Mouse (Mus musculus) fat pad, adult 2 months (tissue): ENCODE measurements around the gene Ttc23.

Experiments
- DNase-seq: peaks from one replicate; pipeline ENCODE4 v3.0.0-alpha.2; 2011; ENCODE audit warnings: low read depth, low spot score; ENCODE audit errors: extremely low read depth

Gene Ttc23

GRCm38 (mm10) chr7:67647277-67647676 lies at the start of gene Ttc23:
Gene Ttc23, plus strand, starts transcription at chr7:67647410.
- DNase-seq = peak; percentile 42

- DNase-seq = peak; percentile 91
Measured at GRCm38 (mm10) chr7:67598050-67598449, 49.2 kb upstream of the Ttc23 start.

DNA sequence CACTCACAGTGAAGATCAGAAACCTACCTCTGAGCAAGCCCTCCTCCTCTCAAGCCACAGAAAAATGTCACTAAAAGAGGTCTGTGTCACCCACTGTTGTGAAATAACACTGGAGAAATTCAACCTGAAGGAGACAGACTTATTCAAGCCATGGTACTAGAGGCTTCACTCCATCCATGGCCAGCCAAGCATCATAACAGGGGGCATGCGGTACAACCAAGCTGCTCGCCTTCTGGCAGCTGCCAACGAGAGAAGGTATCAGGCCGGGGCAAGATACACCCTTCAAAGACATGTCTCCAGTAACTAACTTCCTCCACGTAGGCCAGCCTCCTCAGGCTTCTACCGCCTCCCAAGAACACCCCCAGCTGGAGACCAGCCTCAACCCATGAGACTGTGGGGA lies 42.1 kb upstream of the Ttc23 start:
- no peak for DNase-seq

DNA sequence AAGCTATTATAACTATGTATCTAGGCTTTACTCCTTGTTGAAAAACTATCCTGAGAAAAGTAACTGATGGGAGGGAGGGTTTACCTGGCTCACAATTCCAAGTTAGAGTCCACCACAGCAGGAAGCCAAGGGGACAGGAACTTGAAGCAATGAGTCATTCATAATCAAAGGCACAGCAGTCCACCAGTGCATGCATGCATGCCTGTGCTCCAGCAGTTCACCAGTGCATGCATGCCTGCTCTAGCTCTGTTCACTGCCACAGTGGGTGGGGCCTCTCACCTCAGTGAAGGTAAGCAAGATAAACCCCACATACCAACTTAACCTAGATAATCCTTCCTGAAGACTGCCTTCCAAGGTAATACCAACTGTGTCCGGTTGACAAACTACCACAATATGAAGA lies 41.0 kb upstream of the Ttc23 start:
- no peak for DNase-seq

DNA sequence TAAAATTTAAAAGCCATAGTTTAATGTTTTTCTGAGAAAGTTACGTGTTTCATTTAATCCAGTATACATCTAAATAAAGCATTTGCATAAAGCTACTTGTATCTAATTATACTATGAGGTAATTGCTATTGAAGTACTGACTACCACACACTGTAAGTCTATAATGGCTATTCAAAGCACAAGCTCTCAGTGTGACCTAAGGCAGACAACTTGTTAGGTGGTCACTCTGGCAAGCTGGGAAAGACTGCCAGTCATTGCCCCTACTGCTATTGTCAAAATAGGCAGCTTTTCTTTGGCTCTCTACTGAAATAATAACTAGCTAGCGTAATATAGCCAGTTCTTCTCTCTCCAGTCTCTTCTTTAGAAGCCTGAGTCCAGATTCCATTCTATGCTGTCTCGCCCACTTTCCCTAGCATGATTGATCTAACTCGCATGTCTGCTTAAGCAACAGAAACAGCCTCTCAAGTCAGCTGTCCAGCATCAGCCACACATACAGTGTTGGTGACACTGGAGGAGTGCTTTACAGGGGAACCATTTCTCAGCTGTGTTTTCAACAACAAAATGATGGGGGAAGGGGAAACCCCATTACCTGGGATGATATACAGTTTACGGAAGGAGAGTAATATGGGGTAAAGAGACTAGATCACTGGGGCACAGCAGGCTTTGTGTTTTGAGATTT lies 39.4 kb upstream of the Ttc23 start:
- no peak for DNase-seq

DNA sequence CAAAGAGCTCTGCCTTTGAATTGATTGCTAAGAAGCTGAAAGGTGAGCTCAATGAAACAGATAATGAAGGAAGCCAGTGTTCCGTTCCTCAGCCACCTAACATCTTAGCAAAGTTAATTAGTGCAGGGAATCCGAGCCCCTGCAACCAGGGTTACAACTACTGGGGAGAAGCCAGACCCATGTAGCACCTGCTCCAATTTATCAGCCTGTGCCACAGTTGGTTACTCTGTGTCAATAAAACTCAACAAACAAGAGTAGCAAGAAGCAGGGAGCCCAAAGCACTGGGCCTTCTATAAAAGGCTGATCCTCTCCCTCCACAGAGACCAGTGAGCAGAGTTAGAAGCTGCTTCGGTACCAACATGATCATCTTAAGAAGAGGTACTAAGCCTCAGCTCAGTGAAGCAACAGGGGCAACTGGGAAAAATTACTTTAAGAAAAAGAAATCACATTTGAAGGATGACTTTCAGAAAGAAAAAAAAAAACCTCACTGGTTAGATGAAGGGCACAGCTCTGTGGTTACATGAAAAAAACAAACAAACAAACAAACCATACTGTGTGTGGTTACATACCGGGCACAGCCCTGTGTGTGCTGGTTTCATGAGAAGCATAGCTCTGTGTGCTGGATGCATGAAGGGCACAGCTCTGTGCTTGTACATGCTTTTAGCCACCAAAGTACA lies 38.7 kb upstream of the Ttc23 start:
- DNase-seq = no peak

- DNase-seq = no peak
Measured at GRCm38 (mm10) chr7:67613795-67614463, 33.3 kb upstream of the Ttc23 start.

GRCm38 (mm10) chr7:67614464-67614861 lies 32.7 kb upstream of the Ttc23 start:
- no peak for DNase-seq

GRCm38 (mm10) chr7:67616890-67617289 lies 30.3 kb upstream of the Ttc23 start:
- DNase-seq = no peak

DNA sequence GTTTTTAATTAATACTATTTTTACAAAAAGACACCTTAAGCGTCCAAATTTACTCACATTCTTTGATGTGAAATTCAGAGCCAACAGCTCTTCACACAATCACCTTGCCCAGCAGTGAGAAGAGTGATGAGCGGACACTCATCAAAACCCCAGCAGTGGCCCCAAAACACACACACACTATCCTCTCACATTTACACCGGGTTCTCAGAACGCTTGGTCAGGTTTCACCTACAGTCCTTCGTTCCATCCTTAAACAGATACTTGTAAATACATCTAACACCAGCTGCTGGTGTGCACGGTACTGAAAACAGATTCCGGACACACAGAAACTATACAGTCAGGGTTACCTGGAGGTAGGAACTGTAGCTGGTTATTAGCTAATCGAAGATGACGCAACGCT lies 29.6 kb upstream of the Ttc23 start:
- DNase-seq = no peak

GRCm38 (mm10) chr7:67618316-67618715 lies 28.9 kb upstream of the Ttc23 start:
- no peak for DNase-seq

DNA sequence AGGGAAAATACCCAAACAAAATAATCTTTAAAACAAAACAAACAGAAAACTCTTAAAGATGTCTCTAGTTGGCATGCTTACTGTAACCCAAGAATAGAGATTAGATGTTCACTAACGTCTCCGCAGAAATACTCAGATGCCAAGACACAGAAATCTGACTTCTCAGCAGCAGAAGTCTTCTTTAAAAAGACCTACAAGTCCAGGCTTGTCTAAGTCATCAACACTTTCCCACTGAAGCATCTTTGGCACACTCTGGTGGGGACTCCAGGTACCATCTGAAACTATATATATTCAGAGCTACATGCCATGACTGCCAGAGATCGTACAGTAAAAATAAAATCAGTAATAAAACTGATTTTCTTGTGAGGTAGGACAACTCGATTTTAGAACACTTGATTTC lies 27.4 kb upstream of the Ttc23 start:
- DNase-seq = no peak

DNA sequence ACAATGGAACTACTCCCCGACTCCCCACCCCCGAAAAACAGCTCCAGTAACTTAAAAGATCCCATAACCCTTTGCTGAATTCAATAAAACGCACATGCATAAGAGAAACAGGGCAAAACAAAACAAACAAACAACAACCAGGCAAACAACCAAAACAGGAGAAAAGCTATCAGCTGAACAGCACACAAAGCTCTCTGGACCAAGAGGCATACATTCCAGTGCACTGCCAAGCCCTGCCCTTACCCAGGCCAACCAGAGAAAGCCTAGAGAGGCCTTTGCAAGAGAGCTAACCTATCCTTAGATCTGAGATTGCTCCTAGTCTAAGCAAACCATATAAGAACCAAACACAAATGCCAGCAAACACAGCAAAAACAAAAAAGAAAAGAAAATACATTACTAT lies 25.1 kb upstream of the Ttc23 start:
- DNase-seq = no peak

DNA sequence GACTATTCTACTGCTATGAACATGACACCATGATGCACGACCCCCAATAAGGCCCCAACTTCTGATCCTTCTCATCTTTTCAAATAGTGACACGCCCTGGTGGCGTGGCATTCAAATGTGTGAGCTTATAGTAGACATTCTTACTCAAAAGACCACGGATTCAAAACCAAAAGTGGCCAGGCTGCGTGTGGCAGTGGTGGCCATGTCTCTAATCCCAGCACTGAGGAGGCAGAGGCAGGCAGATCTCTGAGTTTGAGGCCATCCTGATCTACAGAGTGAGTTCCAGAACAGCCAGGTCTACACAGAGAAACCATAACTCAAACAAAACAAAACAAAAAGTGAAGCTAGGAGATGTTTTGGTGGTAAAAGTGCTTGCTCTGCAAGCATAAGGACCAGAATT lies 20.5 kb upstream of the Ttc23 start:
- no peak for DNase-seq

- DNase-seq = no peak
Measured at GRCm38 (mm10) chr7:67629681-67630080, 17.5 kb upstream of the Ttc23 start.

- no peak for DNase-seq
Measured at GRCm38 (mm10) chr7:67630817-67631216, 16.4 kb upstream of the Ttc23 start.

GRCm38 (mm10) chr7:67632380-67632779 lies 14.8 kb upstream of the Ttc23 start:
- DNase-seq = no peak

DNA sequence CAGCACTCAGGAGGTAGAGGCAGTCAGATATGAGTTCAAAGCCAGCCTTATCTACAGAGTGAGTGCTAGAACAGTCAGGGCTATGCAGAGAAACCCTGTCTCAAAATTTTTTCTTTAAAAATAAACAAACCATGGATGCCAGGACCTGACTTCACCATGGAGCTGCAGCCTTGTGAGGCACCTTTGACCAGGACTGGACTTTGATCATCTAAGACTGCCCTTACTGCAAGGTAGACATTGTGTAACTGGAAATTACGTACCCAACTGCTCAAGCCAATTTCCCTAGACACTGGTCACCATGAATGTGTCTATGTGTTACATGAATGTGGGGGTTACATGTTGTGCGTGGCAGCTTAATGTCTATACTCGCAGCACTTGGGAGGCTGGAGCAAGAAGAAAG lies 13.0 kb upstream of the Ttc23 start:
- DNase-seq = no peak

GRCm38 (mm10) chr7:67636161-67636560 lies 11.0 kb upstream of the Ttc23 start:
- DNase-seq = no peak

DNA sequence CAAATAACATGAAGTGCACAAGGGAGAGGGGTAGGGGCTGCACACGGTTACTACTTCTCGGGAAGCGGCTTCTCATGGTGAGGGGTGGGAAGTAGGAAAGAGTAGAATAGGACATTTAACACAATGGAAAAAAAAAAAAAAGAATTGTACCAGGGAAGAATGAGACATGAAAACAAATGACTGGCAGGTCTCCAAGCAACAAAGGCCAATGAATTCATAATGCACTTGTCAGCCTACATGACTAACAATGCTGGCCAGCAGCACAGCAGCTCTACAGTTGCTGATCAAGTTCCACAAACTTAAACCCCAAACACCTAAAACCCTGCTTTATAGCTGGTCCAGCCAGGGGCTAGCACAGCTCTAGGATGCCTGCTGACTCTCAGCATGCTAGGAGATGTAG lies 8.2 kb upstream of the Ttc23 start:
- no peak for DNase-seq

DNA sequence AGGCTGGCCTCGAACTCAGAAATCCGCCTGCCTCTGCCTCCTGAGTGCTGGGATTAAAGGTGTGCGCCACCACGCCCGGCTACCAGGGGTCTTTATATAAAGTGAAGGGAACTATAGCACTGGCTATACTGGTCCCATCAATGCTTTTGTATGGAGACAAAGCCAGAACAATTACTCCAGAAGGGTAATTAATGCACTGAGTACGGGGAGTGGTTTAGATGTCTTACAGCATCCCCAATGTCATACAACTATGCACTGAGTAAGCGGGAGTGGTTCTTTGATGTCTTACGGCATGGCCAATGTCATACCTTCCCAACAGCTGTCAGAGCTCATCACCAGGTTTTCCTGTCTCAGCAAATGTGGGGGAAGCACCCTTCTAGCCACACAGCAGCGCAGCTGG lies 4.3 kb upstream of the Ttc23 start:
- DNase-seq = no peak

DNA sequence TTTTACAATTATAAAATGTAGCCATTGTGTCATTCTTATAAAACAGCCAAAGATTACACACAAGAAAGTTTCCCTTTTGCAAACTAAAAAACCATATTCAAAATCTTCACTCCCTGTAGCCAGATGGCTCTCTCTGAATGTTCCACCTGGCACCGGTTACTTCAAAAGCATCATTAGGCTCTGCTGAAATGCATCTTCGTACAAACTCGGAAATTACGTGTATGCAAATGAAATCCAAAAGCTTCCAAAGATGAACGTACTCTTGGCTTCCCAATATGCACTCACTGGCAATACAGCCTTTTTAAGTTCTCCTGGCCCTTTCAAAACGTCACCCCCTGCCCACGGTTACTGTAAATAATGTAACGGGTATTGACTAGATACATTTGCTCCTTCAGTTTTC lies 2.9 kb upstream of the Ttc23 start:
- no peak for DNase-seq
